Mouse (Mus musculus): Measurements from ENCODE around the gene Actr5. TPM values are rescaled to one million over a fixed set of nuclear protein-coding genes. Genes with fewer than 3 reads are reported as not detected.

The Actr5 gene
- polyA plus RNA-seq, 1 experiment from 2014 or later, result 16.0 TPM

DNA sequence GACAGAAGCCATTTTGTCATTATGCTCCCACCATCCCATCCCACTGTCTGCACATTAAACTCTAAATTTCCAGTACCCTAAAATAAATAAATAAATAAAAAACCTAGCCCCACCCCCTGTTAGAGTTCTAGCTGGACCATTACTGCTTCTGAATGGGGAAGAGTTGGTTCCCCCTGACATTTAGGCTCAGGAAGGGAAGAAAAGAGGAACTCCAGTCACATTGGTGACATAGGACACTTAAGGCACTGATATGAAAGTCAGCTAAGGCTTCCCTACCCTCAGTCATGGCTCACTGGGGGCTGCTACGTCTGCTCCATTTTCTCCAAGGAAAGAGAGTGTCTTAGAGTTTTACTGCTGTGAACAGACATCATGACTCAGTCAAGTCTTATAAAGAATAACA is 27.9 kb upstream of the Actr5 start:
- Histone ChIP-seq H3K9ac (ENCODE audit: low read length) (no peak overlapping the region), H3K4me2 (no peak overlapping the region), H3K9me3 (ENCODE audit: control insufficient read depth, low read length) (no peaks in the 10 kb centered on the region), H3K27me3 (ENCODE audit: control insufficient read depth, insufficient read depth, low read length) (no peaks in the 10 kb centered on the region), H3K36me3 (ENCODE audit: control insufficient read depth, insufficient read depth, low read length) (no peaks in the 10 kb centered on the region), H3K4me3 (ENCODE audit: low read depth, low read length) (no peak overlapping the region), H3K4me1 (ENCODE audit: control insufficient read depth, insufficient read depth, low read length) (peaks cover 5% of the 10 kb centered on the region), H3K27ac (ENCODE audit: low read depth, low read length) (no peak overlapping the region)
- 74% methylated on average over 1 of the region's 1 CpGs for WGBS
- no peak for ATAC-seq (ENCODE audit: low FRiP score)
- DNase-seq (ENCODE audit: low spot score, missing footprints), result peak; percentile 31

- no peak overlapping the region for H3K27ac ChIP-seq (ENCODE audit: low read depth, low read length)
- H3K4me2 ChIP-seq, result no peak overlapping the region
- no peak for DNase-seq (ENCODE audit: low spot score, missing footprints)
- ATAC-seq (ENCODE audit: low FRiP score), result no peak
- H3K9me3 ChIP-seq (ENCODE audit: control insufficient read depth, low read length), result no peaks in the 10 kb centered on the region
- no peak overlapping the region for H3K4me3 ChIP-seq (ENCODE audit: low read depth, low read length)
- peaks cover 4% of the 10 kb centered on the region for H3K4me1 ChIP-seq (ENCODE audit: control insufficient read depth, insufficient read depth, low read length)
- H3K36me3 ChIP-seq (ENCODE audit: control insufficient read depth, insufficient read depth, low read length), result no peaks in the 10 kb centered on the region
- no peak overlapping the region for H3K9ac ChIP-seq (ENCODE audit: low read length)
- peaks cover 3% of the 10 kb centered on the region for H3K27me3 ChIP-seq (ENCODE audit: control insufficient read depth, insufficient read depth, low read length)
- WGBS, result 35% methylated on average over 3 of the region's 3 CpGs
Measured at GRCm38 (mm10) chr2:158600517-158600916, 24.2 kb upstream of the Actr5 start.

DNA sequence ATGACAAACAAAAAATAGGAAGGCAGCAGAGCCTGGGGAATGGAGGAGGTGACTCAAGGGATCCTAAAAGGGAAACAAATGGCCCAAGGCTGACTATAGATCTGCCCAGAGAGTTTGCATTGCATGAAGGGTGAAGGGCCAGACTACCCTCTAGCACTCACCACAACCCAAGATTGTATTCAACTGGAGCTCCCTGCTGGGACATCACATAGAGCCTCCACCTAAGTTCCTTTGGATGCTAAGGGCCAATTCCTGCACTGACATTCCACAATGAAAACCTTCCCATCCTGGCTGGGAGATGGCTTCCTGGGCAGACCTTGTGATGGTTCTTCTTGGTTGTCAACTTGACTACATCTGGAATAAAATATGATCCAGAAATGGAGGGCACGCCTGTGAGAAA is 23.4 kb upstream of the Actr5 start:
- ATAC-seq (ENCODE audit: low FRiP score) (no peak), DNase-seq (ENCODE audit: low spot score, missing footprints) (peak; percentile 75)
- no peak overlapping the region for H3K9ac ChIP-seq (ENCODE audit: low read length)
- H3K4me3 ChIP-seq (ENCODE audit: low read depth, low read length), result no peak overlapping the region
- H3K4me2 ChIP-seq, result no peak overlapping the region
- H3K9me3 ChIP-seq (ENCODE audit: control insufficient read depth, low read length), result no peaks in the 10 kb centered on the region
- WGBS, result 84% methylated on average over 1 of the region's 1 CpGs
- no peaks in the 10 kb centered on the region for H3K36me3 ChIP-seq (ENCODE audit: control insufficient read depth, insufficient read depth, low read length)
- peaks cover 3% of the 10 kb centered on the region for H3K27me3 ChIP-seq (ENCODE audit: control insufficient read depth, insufficient read depth, low read length)
- H3K27ac ChIP-seq (ENCODE audit: low read depth, low read length), result no peak overlapping the region
- peaks cover 6% of the 10 kb centered on the region for H3K4me1 ChIP-seq (ENCODE audit: control insufficient read depth, insufficient read depth, low read length)

GRCm38 (mm10) chr2:158602663-158603062 is 22.0 kb upstream of the Actr5 start:
- no peak overlapping the region for H3K27ac ChIP-seq (ENCODE audit: low read depth, low read length)
- H3K27me3 ChIP-seq (ENCODE audit: control insufficient read depth, insufficient read depth, low read length), result peaks cover 13% of the 10 kb centered on the region
- H3K4me1 ChIP-seq (ENCODE audit: control insufficient read depth, insufficient read depth, low read length), result peaks cover 10% of the 10 kb centered on the region
- no peaks in the 10 kb centered on the region for H3K9me3 ChIP-seq (ENCODE audit: control insufficient read depth, low read length)
- ATAC-seq (ENCODE audit: low FRiP score) (peak; percentile 24; the same call in 1 of the 2 replicates), DNase-seq (ENCODE audit: low spot score, missing footprints) (peak; percentile 75)
- WGBS, result 46% methylated on average over 15 of the region's 15 CpGs
- no peak overlapping the region for H3K4me3 ChIP-seq (ENCODE audit: low read depth, low read length)
- no peak overlapping the region for H3K4me2 ChIP-seq
- H3K36me3 ChIP-seq (ENCODE audit: control insufficient read depth, insufficient read depth, low read length), result no peaks in the 10 kb centered on the region
- no peak overlapping the region for H3K9ac ChIP-seq (ENCODE audit: low read length)

DNA sequence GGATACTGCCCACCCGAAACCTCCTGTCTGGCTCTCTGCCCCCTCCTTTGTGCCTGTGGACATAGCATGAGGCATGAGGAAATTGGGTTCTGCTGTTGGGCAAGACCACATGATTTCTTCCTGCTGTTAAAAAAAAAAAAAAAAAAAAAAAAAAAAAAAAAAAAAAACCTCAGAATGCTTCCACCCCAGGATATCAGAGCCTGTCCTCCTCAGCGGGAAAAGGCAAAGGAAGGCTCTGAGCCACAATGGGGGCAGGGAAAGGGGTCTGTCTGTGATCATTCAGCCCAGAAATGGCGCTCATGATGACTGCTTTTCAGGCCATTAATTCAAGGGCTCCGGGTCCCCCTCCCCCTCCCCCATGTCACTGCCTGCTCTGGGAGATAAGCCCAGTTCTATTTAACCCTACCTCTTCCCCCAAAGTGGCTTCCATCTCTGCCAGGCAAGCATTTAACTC is 18.1 kb upstream of the Actr5 start:
- H3K9ac ChIP-seq (ENCODE audit: low read length), result no peak overlapping the region

GRCm38 (mm10) chr2:158609681-158610080 is 15.0 kb upstream of the Actr5 start:
- DNase-seq (ENCODE audit: low spot score, missing footprints) (peak; percentile 94), ATAC-seq (ENCODE audit: low FRiP score) (no peak)
- H3K9me3 ChIP-seq (ENCODE audit: control insufficient read depth, low read length), result no peaks in the 10 kb centered on the region
- peak overlapping the region; percentile 30 for H3K4me3 ChIP-seq (ENCODE audit: low read depth, low read length)
- peak overlapping the region; percentile 35 for H3K4me2 ChIP-seq
- H3K9ac ChIP-seq (ENCODE audit: low read length), result peak overlapping the region; percentile 49
- no peaks in the 10 kb centered on the region for H3K36me3 ChIP-seq (ENCODE audit: control insufficient read depth, insufficient read depth, low read length)
- H3K27ac ChIP-seq (ENCODE audit: low read depth, low read length), result peak overlapping the region; percentile 25; the same call in 1 of the 2 replicates
- under 1% methylated on average over 27 of the region's 27 CpGs for WGBS
- peaks cover 84% of the 10 kb centered on the region for H3K27me3 ChIP-seq (ENCODE audit: control insufficient read depth, insufficient read depth, low read length)
- peaks cover 16% of the 10 kb centered on the region for H3K4me1 ChIP-seq (ENCODE audit: control insufficient read depth, insufficient read depth, low read length)

More for the DNA sequence above, 18.1 kb upstream of the Actr5 start:
- 8% methylated on average over 4 of the region's 4 CpGs for WGBS
- H3K4me2 ChIP-seq, result 0 out of 2 replicates have a peak overlapping the region, but pooled peaks have one; percentile 5
- no peak overlapping the region for H3K4me3 ChIP-seq (ENCODE audit: low read depth, low read length)
- H3K4me1 ChIP-seq (ENCODE audit: control insufficient read depth, insufficient read depth, low read length), result peaks cover 16% of the 10 kb centered on the region
- DNase-seq (ENCODE audit: low spot score, missing footprints) (peak; percentile 93), ATAC-seq (ENCODE audit: low FRiP score) (peak; percentile 57)
- H3K9me3 ChIP-seq (ENCODE audit: control insufficient read depth, low read length), result no peaks in the 10 kb centered on the region
- H3K27ac ChIP-seq (ENCODE audit: low read depth, low read length), result peak overlapping the region; percentile 51; the same call in 1 of the 2 replicates
- H3K27me3 ChIP-seq (ENCODE audit: control insufficient read depth, insufficient read depth, low read length), result peaks cover 52% of the 10 kb centered on the region
- no peaks in the 10 kb centered on the region for H3K36me3 ChIP-seq (ENCODE audit: control insufficient read depth, insufficient read depth, low read length)

GRCm38 (mm10) chr2:158610488-158611325 is 14.0 kb upstream of the Actr5 start, which contains the start of gene Slc32a1:
Slc32a1 (plus strand) TSS chr2:158610767.
- H3K4me2 ChIP-seq, result peak within 1 kb of the TSS; percentile 35
- H3K4me3 ChIP-seq (ENCODE audit: low read depth, low read length), result peak within 1 kb of the TSS; percentile 30
- H3K4me1 ChIP-seq (ENCODE audit: control insufficient read depth, insufficient read depth, low read length), result peaks cover 21% of the 10 kb centered on the region
- ATAC-seq (ENCODE audit: low FRiP score), result peak; percentile 19; the same call in 1 of the 2 replicates
- no peaks in the 10 kb centered on the region for H3K9me3 ChIP-seq (ENCODE audit: control insufficient read depth, low read length)
- H3K9ac ChIP-seq (ENCODE audit: low read length), result peak within 1 kb of the TSS; percentile 49
- H3K36me3 ChIP-seq (ENCODE audit: control insufficient read depth, insufficient read depth, low read length), result no peaks in the 10 kb centered on the region
- peaks cover 91% of the 10 kb centered on the region for H3K27me3 ChIP-seq (ENCODE audit: control insufficient read depth, insufficient read depth, low read length)
- H3K27ac ChIP-seq (ENCODE audit: low read depth, low read length), result peak within 1 kb of the TSS; percentile 25; the same call in 1 of the 2 replicates
- DNase-seq (ENCODE audit: low spot score, missing footprints), result peak; percentile 93
- WGBS, result under 1% methylated on average over 76 of the region's 77 CpGs

DNA sequence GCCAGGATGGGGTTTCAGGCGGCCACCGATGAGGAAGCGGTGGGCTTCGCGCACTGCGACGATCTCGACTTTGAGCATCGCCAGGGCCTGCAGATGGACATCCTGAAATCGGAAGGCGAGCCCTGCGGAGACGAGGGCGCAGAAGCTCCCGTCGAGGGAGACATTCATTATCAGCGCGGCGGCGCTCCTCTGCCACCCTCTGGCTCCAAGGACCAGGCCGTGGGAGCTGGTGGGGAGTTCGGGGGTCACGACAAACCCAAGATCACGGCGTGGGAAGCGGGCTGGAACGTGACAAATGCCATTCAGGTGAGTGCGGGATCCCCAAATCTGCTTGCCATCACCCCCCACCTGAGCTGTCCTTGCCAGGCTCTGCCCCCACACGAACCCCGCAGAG is 13.4 kb upstream of the Actr5 start:
- Histone ChIP-seq H3K9ac (ENCODE audit: low read length) (peak overlapping the region; percentile 42), H3K27ac (ENCODE audit: low read depth, low read length) (no peak overlapping the region), H3K4me3 (ENCODE audit: low read depth, low read length) (peak overlapping the region; percentile 30), H3K27me3 (ENCODE audit: control insufficient read depth, insufficient read depth, low read length) (peaks cover 97% of the 10 kb centered on the region), H3K4me2 (peak overlapping the region; percentile 23), H3K36me3 (ENCODE audit: control insufficient read depth, insufficient read depth, low read length) (no peaks in the 10 kb centered on the region), H3K4me1 (ENCODE audit: control insufficient read depth, insufficient read depth, low read length) (peaks cover 23% of the 10 kb centered on the region), H3K9me3 (ENCODE audit: control insufficient read depth, low read length) (no peaks in the 10 kb centered on the region)
- ATAC-seq (ENCODE audit: low FRiP score) (no peak), DNase-seq (ENCODE audit: low spot score, missing footprints) (peak; percentile 93)
- under 1% methylated on average over 30 of the region's 30 CpGs for WGBS
